Mouse (Mus musculus) midbrain, embryonic 15.5 days (tissue): Measurements from ENCODE around the gene Alg1. TPM values are rescaled to one million over a fixed set of nuclear protein-coding genes. Genes with fewer than 3 reads are reported as not detected.
"Not testable (repeated sequence)": the region's sequence is repeated elsewhere in the genome, so short reads cannot be mapped to it uniquely, and the experiment has no call there.

ENCODE experiments used
- ATAC-seq: fragments of 200-750 bp; cut with Nextera tagmentation; replicated peaks from 2 replicates; pipeline ENCODE4 v1.8.0; 2017; ENCODE audit warnings: moderate TSS enrichment
- H3K27ac ChIP-seq: fragments of 300-500 bp; sonication (generic); 2 replicates; pipeline ENCODE4 v1.5.1; 2015; ENCODE audit warnings: mild to moderate bottlenecking, inconsistent platforms
- H3K27me3 ChIP-seq: fragments of 300-500 bp; sonication (generic); replicated peaks from 2 replicates; pipeline ENCODE4 v1.6.1; 2015; ENCODE audit warnings: inconsistent platforms
- H3K36me3 ChIP-seq: fragments of 300-500 bp; sonication (generic); replicated peaks from 2 replicates; pipeline ENCODE4 v1.6.1; 2015; ENCODE audit warnings: inconsistent platforms
- H3K4me1 ChIP-seq: fragments of 300-500 bp; sonication (generic); 2 replicates; pipeline ENCODE4 v1.6.1; 2015; ENCODE audit warnings: inconsistent platforms
- H3K4me2 ChIP-seq: fragments of 300-500 bp; sonication (generic); 2 replicates; pipeline ENCODE4 v1.6.1; 2015; ENCODE audit warnings: inconsistent platforms, mild to moderate bottlenecking, moderate library complexity
- H3K4me3 ChIP-seq: fragments of 300-500 bp; sonication (generic); 2 replicates; pipeline ENCODE4 v1.5.1; 2015; ENCODE audit warnings: mild to moderate bottlenecking, inconsistent platforms
- H3K9ac ChIP-seq: fragments of 300-500 bp; sonication (generic); 2 replicates; pipeline ENCODE4 v1.6.1; 2015; ENCODE audit warnings: mild to moderate bottlenecking, inconsistent platforms
- H3K9me3 ChIP-seq: fragments of 300-500 bp; sonication (generic); 2 replicates; pipeline ENCODE4 v1.6.1; 2016; ENCODE audit warnings: inconsistent platforms
- WGBS: fragments of 180-500 bp; shearing (Covaris S2); methylation state at CpG from one replicate; pipeline ENCODE4 v1.1.7; 2015; ENCODE audit warnings: mixed read lengths; 5-methylcytosine and 5-hydroxymethylcytosine counted together
- polyA plus RNA-seq: library from polyadenylated mRNA; unstranded; fragments of >200 nt; fragmentation: Nextera tagmentation; extraction: Ambion mirVana; gene quantifications from 2 replicates; pipeline ENCODE4 v1.2.1, GENCODE M21; 2015

The Alg1 gene
- polyA plus RNA-seq, 1 experiment from 2014 or later = 44.8 TPM

DNA sequence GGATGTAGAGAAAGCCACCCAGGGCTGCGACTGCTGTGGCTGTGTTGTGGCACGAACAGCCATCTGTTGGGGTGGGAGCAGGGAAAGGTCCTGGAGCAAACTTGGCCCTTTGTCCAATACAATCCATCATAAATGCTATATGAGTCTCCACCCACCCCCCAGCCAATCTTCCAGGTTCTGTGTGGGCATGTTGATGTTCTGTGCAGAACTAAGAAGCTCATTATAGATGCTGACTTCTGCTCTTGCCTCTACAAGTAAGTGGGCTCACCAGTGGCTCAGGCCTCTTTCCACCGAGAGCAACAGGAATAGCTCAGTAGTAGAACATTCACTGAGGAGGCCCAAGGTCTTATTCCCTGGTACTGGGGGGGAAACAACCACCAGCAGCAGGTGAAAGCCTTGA, 21.3 kb upstream of the Alg1 start:
- no peak overlapping the region for H3K4me2 ChIP-seq
- no peaks in the 10 kb centered on the region for H3K4me1 ChIP-seq
- 86% methylated on average over 3 of the region's 3 CpGs for WGBS
- no peaks in the 10 kb centered on the region for H3K27me3 ChIP-seq
- ATAC-seq = no peak
- no peaks in the 10 kb centered on the region for H3K9me3 ChIP-seq
- H3K9ac ChIP-seq = no peak overlapping the region
- H3K27ac ChIP-seq = no peak overlapping the region
- H3K36me3 ChIP-seq = no peaks in the 10 kb centered on the region
- H3K4me3 ChIP-seq = no peak overlapping the region

GRCm38 (mm10) chr16:5214126-5214525, 19.3 kb upstream of the Alg1 start:
- H3K9ac ChIP-seq = no peak overlapping the region
- H3K36me3 ChIP-seq = no peaks in the 10 kb centered on the region
- H3K4me2 ChIP-seq = no peak overlapping the region
- 93% methylated on average over 2 of the region's 2 CpGs for WGBS
- H3K9me3 ChIP-seq = no peaks in the 10 kb centered on the region
- no peak for ATAC-seq
- H3K4me3 ChIP-seq = no peak overlapping the region
- H3K27ac ChIP-seq = no peak overlapping the region
- H3K4me1 ChIP-seq = no peaks in the 10 kb centered on the region
- H3K27me3 ChIP-seq = no peaks in the 10 kb centered on the region

GRCm38 (mm10) chr16:5216686-5217085, 16.7 kb upstream of the Alg1 start:
- H3K27me3 ChIP-seq = 0 out of 2 replicates have a peak, but pooled peaks cover 3% of the 10 kb centered on the region
- 72% methylated on average over 6 of the region's 6 CpGs for WGBS
- no peak overlapping the region for H3K4me2 ChIP-seq
- no peak overlapping the region for H3K9ac ChIP-seq
- H3K4me3 ChIP-seq = no peak overlapping the region
- no peak for ATAC-seq
- no peaks in the 10 kb centered on the region for H3K4me1 ChIP-seq
- no peaks in the 10 kb centered on the region for H3K9me3 ChIP-seq
- no peak overlapping the region for H3K27ac ChIP-seq
- no peaks in the 10 kb centered on the region for H3K36me3 ChIP-seq

DNA sequence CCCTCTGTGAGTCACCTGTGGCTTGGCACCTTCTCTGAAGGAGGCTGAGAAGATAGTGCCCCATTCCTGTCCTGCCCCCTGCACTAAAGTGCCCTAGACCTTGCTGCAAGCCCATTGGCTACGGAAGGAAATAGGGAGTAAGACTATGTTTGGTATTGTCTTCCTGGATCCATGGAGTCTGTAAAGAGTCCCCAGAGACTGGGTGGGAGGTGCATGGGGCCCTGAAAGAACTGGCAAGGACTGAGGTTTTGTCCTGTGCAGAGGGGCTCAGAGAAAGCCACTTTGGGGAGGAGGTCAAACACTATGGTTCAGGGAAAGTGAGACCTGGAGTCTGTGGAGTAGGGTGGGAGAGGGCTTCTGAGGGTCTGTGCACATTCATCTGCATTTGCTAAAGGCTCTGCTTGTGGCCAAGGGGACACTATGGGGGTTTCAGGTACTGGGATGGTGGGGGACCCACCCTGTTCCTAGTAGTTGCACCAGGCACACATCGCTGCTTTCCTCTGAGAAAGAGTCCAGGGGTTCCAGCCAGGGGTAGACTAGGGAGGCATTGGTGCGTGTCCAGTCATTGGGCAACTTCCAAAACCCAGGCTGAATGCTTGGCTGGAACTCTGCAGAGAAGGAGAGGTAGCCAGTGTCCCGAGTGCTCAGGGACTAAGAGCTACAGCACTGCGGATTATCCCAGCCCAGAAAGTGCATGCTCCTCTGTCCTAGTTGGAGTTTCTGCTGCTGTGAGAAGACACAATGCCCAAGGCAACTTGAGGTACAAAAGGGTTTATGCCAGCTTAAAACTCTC, 15.9 kb upstream of the Alg1 start:
- no peak for ATAC-seq

GRCm38 (mm10) chr16:5221403-5221802, 12.0 kb upstream of the Alg1 start:
- H3K36me3 ChIP-seq = no peaks in the 10 kb centered on the region
- H3K4me3 ChIP-seq = no peak overlapping the region
- WGBS = 53% methylated on average over 4 of the region's 4 CpGs
- no peaks in the 10 kb centered on the region for H3K9me3 ChIP-seq
- H3K4me2 ChIP-seq = no peak overlapping the region
- ATAC-seq = no peak
- H3K9ac ChIP-seq = no peak overlapping the region
- no peak overlapping the region for H3K27ac ChIP-seq
- H3K27me3 ChIP-seq = peaks cover 3% of the 10 kb centered on the region; the same call in 1 of the 2 replicates
- H3K4me1 ChIP-seq = no peaks in the 10 kb centered on the region

More for the DNA sequence above, 15.9 kb upstream of the Alg1 start:
- no peaks in the 10 kb centered on the region for H3K9me3 ChIP-seq
- 64% methylated on average over 5 of the region's 5 CpGs for WGBS
- no peaks in the 10 kb centered on the region for H3K36me3 ChIP-seq
- peaks cover 3% of the 10 kb centered on the region; the same call in 1 of the 2 replicates for H3K27me3 ChIP-seq
- no peaks in the 10 kb centered on the region for H3K4me1 ChIP-seq
- no peak overlapping the region for H3K27ac ChIP-seq
- H3K4me3 ChIP-seq = no peak overlapping the region
- H3K4me2 ChIP-seq = no peak overlapping the region
- no peak overlapping the region for H3K9ac ChIP-seq

GRCm38 (mm10) chr16:5222140-5222539, 11.3 kb upstream of the Alg1 start, which contains the start of gene AU021092:
Gene AU021092, minus strand, starts transcription at chr16:5222299.
- peaks cover 3% of the 10 kb centered on the region; the same call in 1 of the 2 replicates for H3K27me3 ChIP-seq
- WGBS = 85% methylated on average over 6 of the region's 6 CpGs

GRCm38 (mm10) chr16:5226534-5226933, 6.9 kb upstream of the Alg1 start:
- ATAC-seq, H3K9me3 ChIP-seq, H3K4me3 ChIP-seq, H3K36me3 ChIP-seq, H3K4me1 ChIP-seq, H3K27me3 ChIP-seq, H3K27ac ChIP-seq, H3K4me2 ChIP-seq, H3K9ac ChIP-seq: not testable (repeated sequence)
- 12% methylated on average over 1 of the region's 1 CpGs for WGBS

More at GRCm38 (mm10) chr16:5222140-5222539, 11.3 kb upstream of the Alg1 start, which contains the start of gene AU021092:
- no peak for ATAC-seq
- H3K9me3 ChIP-seq = no peaks in the 10 kb centered on the region
- no peak within 1 kb of the TSS for H3K9ac ChIP-seq
- H3K27ac ChIP-seq = 0 out of 2 replicates have a peak within 1 kb of the TSS, but pooled peaks have one; percentile 29
- H3K4me2 ChIP-seq = no peak within 1 kb of the TSS
- H3K4me1 ChIP-seq = no peaks in the 10 kb centered on the region
- H3K36me3 ChIP-seq = no peaks in the 10 kb centered on the region
- H3K4me3 ChIP-seq = no peak within 1 kb of the TSS

DNA sequence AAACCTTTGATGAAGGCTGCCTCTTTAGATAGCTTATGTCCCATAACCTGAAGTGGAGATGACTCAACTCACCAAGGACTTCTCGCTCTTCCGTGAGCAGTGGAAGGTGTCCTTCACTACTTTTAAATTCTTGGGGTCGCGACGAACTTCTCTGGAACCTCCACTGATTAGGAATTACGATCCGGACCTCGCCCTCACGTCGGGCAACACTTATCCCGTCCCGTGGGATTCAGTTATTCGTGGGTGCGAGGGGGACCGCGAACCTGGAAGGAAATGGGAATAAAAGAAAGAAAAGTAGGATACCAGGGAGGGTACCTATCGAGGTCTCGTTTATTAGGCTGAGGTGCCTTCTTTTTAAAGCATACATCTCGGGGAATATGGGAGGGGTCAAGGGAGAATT, 5.9 kb upstream of the Alg1 start:
- not testable (repeated sequence) for H3K9ac ChIP-seq, H3K9me3 ChIP-seq, H3K4me2 ChIP-seq, H3K4me1 ChIP-seq, H3K27me3 ChIP-seq, H3K36me3 ChIP-seq, H3K27ac ChIP-seq, ATAC-seq, H3K4me3 ChIP-seq
- 85% methylated on average over 19 of the region's 19 CpGs for WGBS

DNA sequence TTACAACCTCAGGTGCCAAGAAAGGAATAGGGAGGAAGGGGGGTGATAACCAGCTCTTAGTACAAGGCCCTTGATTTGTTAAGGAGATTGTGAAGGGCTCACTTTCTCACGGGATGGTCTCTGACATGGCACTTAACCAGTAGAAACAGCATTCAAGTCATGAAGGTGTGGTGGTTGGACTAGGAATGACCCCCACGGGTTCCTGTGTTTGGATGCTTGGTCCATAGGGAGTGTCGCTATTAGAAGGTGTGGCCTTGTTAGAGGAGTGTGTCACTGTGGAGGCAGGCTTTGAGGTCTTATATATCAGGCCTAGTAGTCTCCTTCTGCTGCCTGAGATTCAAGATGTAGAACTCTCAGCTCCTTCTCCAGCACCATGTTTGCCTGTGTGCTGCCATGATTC, 5.3 kb upstream of the Alg1 start:
- not testable (repeated sequence) for H3K4me1 ChIP-seq, ATAC-seq, H3K36me3 ChIP-seq, H3K27ac ChIP-seq, H3K4me3 ChIP-seq, H3K9me3 ChIP-seq, H3K4me2 ChIP-seq, H3K27me3 ChIP-seq, H3K9ac ChIP-seq
- WGBS = 76% methylated on average over 3 of the region's 3 CpGs

DNA sequence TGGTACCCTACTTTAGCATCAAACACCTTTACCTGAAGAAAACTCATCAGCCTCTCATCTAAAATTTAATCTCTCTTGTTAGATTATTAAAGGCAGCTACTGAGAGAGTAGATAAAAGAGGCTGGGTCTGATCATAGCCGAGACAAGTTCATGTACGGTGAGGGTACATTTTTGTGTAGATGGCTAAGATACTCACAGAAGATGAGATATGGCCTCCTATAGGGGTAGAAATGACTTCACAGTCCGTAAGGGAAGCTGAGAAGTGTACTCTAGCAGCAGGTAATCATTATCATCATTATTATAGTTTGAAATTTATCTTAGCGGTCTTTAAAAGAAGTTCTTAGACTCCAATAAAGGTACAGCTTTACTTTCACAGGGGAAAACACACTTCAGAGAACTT, 439 bp upstream of the Alg1 start:
- no peak; the same call in 1 of the 2 replicates for ATAC-seq
- Histone ChIP-seq H3K27ac (no peak overlapping the region), H3K9me3 (no peaks in the 10 kb centered on the region), H3K4me3 (peak overlapping the region; percentile 67), H3K4me1 (peaks cover 10% of the 10 kb centered on the region), H3K36me3 (no peaks in the 10 kb centered on the region), H3K4me2 (peak overlapping the region; percentile 70), H3K27me3 (peaks cover 3% of the 10 kb centered on the region; the same call in 1 of the 2 replicates), H3K9ac (no peak overlapping the region)
- WGBS = 72% methylated on average over 4 of the region's 4 CpGs

DNA sequence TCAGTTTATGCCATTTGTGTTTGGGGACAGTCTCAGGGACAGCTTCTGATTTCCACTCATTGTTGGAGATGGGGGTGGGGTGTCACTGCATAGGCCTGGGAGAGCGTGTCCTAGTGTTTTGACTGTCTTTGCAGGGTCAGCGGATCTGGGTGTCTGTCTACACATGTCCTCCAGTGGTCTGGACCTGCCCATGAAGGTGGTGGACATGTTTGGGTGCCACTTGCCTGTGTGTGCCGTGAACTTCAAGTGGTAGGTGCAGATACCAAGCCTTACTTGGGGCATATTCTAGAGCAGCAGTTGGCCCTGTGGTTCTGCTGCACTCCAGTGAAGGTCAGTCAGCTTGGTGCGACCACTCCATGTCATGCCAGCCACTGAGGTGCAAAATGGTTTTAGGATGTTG, 8.9 kb downstream of the Alg1 start:
- Histone ChIP-seq H3K27me3 (no peaks in the 10 kb centered on the region), H3K36me3 (peaks cover 21% of the 10 kb centered on the region; the same call in 1 of the 2 replicates), H3K9ac (no peak overlapping the region), H3K4me2 (no peak overlapping the region), H3K4me1 (no peaks in the 10 kb centered on the region), H3K27ac (no peak overlapping the region), H3K9me3 (no peaks in the 10 kb centered on the region), H3K4me3 (no peak overlapping the region)
- WGBS = 94% methylated on average over 4 of the region's 4 CpGs
- ATAC-seq = no peak

- no peak for ATAC-seq
- 91% methylated on average over 6 of the region's 6 CpGs for whole genome bisulfite sequencing
- Histone ChIP-seq H3K27me3 (no peaks in the 10 kb centered on the region), H3K27ac (no peak overlapping the region), H3K4me1 (no peaks in the 10 kb centered on the region), H3K36me3 (peaks cover 21% of the 10 kb centered on the region; the same call in 1 of the 2 replicates), H3K9me3 (no peaks in the 10 kb centered on the region), H3K4me2 (no peak overlapping the region), H3K4me3 (no peak overlapping the region), H3K9ac (no peak overlapping the region)
Measured at GRCm38 (mm10) chr16:5242882-5243281, 9.5 kb downstream of the Alg1 start.

- H3K4me3 ChIP-seq = no peak overlapping the region
- no peak overlapping the region for H3K4me2 ChIP-seq
- H3K36me3 ChIP-seq = peaks cover 24% of the 10 kb centered on the region; the same call in 1 of the 2 replicates
- no peaks in the 10 kb centered on the region for H3K27me3 ChIP-seq
- no peak; the same call in 1 of the 2 replicates for ATAC-seq
- H3K9me3 ChIP-seq = no peaks in the 10 kb centered on the region
- 35% methylated on average over 7 of the region's 7 CpGs for WGBS
- H3K9ac ChIP-seq = no peak overlapping the region
- no peak overlapping the region for H3K27ac ChIP-seq
- H3K4me1 ChIP-seq = no peaks in the 10 kb centered on the region
Measured at GRCm38 (mm10) chr16:5244411-5244810, 11.0 kb downstream of the Alg1 start.
